Mouse (Mus musculus): ENCODE measurements around the gene Myo1c.

Myo1c gene

DNA sequence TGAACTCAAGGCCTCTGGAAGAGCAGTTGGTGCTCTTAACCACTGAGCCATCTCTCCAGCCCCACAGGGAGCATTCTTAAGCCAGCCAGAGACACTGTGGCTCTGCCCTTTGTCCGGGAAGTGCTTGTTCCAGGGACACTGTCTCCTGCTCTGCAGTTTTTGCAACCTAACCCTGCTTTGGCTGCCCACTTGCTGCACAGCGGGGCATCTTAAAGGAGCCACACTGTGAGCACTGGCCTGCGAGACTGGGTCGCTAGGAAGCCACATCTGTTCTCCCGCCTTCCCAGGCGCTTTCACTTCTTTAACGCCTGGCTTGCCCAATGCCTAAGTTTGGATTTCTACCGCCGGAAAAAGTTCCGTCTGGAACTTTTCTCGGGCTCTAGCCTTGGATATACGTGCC is 65.3 kb downstream of the Myo1c start:
- DNase-seq (ENCODE audit: low spot score in 2 of 2): no peak

DNA sequence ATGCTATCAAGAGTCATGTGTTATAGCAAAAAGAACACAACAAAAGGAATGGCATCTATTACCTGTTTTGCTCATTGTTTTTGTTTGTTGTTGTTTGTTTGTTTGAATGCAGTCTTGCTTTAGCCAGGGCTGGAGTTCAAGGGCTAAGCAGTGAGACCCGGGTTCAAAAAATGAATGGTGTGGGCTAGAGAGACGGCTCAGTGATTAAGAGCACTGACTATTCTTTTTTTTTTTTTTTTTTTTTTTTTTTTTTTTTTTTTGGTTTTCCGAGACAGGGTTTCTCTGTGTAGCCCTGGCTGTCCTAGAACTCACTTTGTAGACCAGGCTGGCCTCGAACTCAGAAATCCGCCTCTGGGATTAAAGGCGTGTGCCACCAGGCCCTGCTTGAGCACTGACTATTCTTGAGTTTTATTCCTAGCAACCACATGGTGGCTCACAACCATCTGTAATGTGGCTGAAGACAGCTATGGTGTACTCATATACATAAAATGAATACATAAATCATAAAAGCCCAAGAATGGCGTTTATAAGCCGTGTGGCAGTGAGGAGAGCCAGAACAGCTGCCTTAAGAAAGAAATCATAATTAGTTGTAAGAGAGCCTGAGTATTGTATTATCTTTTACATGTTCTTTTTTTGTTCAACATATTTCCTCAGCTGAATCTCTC is 66.5 kb downstream of the Myo1c start:
- no peak for DNase-seq (ENCODE audit: low spot score in 2 of 2)

DNA sequence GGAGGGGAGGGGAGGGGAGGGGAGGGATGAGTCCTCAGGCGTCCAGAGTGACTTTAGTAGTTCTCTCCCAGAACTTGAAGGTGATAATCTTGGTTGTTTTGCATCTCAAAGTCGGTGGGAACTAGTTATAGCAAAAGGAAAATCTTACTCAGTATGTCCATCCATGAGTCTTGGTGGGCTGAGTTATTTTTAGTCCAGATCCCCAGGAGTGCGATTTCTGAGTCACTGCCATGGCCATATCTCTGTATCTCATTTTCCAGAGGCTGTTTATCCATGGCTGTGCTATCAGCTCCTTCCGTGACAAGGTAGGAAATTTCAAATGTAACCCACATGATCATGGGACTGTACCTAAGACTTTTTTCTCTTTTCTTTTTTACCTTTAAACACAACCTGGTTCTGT is 72.0 kb downstream of the Myo1c start:
- DNase-seq (ENCODE audit: low spot score in 2 of 2): no peak
